Mouse (Mus musculus) olfactory bulb, adult 2 months (tissue): ENCODE results near the gene Fkbp8.
"Not testable (repeated sequence)": the region's sequence is repeated elsewhere in the genome, so short reads cannot be mapped to it uniquely, and the experiment has no call there.

Experiments used
- CTCF ChIP-seq: fragments of 200-500 bp; IDR thresholded peaks from 2 replicates; pipeline ENCODE4 v1.5.1; 2012; ENCODE audit warnings: low read depth, mild to moderate bottlenecking, low read length, moderate library complexity; ENCODE audit not compliant: insufficient read depth
- POLR2A ChIP-seq: fragments of 200-500 bp; IDR thresholded peaks from 2 replicates; pipeline ENCODE4 v1.6.1; 2012; ENCODE audit warnings: mild to moderate bottlenecking, low read depth, low read length, moderate library complexity; ENCODE audit not compliant: insufficient read depth

- not testable (repeated sequence) for TF ChIP-seq POLR2A, CTCF
Measured at GRCm38 (mm10) chr8:70511174-70511573, 16.4 kb upstream of the Fkbp8 start.
